Mouse (Mus musculus): ENCODE results near the gene Cacnb4. TPM values are rescaled to one million over a fixed set of nuclear protein-coding genes. Genes with fewer than 3 reads are reported as not detected.
A peak's percentile ranks its signal among the peaks of the same experiment; 100 is the strongest.

Gene Cacnb4
- total and polyA plus RNA-seq, 2 experiments from 2014 or later = 13.3 to 13.7 TPM

DNA sequence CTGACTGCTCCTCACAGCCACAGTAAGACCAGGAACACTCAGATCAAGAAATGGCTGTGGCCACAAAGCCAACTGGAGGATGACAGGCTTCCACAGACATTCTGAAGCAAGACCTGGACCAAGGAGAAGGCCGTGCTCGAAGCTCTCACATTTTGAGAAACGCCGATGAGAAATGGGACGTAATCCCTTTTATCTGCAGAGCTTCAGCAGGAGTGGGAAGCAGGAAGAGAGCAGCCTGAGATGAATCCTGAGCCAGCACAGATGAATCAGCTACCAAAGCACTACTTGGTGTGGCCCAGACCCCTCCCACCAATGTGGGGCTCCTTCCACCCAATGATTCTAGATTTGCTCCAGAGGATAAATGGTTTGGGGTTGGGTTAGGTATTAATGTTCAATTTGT lies 113.4 kb downstream of the Cacnb4 start:
- TF ChIP-seq CTCF (IDR thresholded peaks at IDR 0.05; ENCODE audit: low read depth) = no peak
- ATAC-seq (no peak), DNase-seq (no peak)
- Histone ChIP-seq H3K4me1 (ENCODE audit: insufficient read depth) (no peaks in the 10 kb centered on the region), H3K9me3 (ENCODE audit: low read length) (no peaks in the 10 kb centered on the region), H3K36me3 (ENCODE audit: insufficient read depth) (no peaks in the 10 kb centered on the region), H3K4me3 (ENCODE audit: low read depth, low read length) (no peak overlapping the region), H3K27ac (ENCODE audit: low read depth, low read length) (no peak overlapping the region), H3K4me2 (ENCODE audit: low read depth) (no peak overlapping the region), H3K9ac (no peak overlapping the region), H3K27me3 (ENCODE audit: insufficient read depth, low read length) (no peaks in the 10 kb centered on the region)
- WGBS = 94% methylated on average over 5 of the region's 5 CpGs

DNA sequence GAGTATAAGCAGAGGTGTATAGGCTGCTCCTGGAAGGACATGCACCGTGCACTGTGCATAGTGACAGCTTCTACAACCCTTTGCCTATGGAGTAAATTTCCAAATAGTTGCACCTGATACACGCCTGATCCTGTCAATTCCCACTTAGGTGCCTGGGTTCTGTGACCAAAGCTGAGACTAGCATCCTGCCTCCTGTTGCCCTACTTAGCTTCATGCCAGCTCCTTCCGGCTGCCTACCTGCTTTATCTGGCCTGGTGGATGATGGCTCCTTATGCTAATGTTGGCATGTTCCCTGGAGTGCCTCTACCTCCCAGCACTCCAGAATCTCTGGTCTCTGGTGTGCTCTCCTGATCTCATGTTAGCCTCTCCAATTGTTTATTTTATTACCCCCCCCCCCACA lies 114.3 kb downstream of the Cacnb4 start:
- Histone ChIP-seq H3K4me3 (ENCODE audit: low read depth, low read length) (no peak overlapping the region), H3K27ac (ENCODE audit: low read depth, low read length) (no peak overlapping the region), H3K27me3 (ENCODE audit: insufficient read depth, low read length) (no peaks in the 10 kb centered on the region), H3K9ac (no peak overlapping the region), H3K4me2 (ENCODE audit: low read depth) (no peak overlapping the region), H3K36me3 (ENCODE audit: insufficient read depth) (no peaks in the 10 kb centered on the region), H3K4me1 (ENCODE audit: insufficient read depth) (no peaks in the 10 kb centered on the region), H3K9me3 (ENCODE audit: low read length) (no peaks in the 10 kb centered on the region)
- ATAC-seq (no peak), DNase-seq (no peak)
- 89% methylated on average over 3 of the region's 3 CpGs for WGBS
- no peak for TF ChIP-seq CTCF (IDR thresholded peaks at IDR 0.05; ENCODE audit: low read depth)

DNA sequence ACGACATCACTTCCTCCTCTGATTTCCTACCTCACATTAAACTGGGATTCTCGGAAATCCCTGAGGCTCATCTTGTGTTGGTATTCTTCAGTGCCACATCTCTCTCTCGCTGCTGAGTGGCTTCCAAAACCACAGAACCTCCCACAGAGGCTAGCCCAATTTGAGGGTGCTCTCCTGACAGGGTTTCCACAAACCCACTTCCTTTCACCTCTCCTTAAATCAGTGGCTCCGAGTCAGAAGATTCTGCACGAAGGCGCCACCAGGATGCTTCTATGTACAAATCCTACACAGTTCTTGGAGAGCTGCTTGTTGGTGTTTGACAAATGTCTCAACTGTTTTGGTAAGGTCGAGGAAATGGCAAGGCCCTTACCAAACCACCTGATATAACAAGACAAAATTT lies 115.5 kb downstream of the Cacnb4 start:
- Histone ChIP-seq H3K27me3 (ENCODE audit: insufficient read depth, low read length) (no peaks in the 10 kb centered on the region), H3K4me1 (ENCODE audit: insufficient read depth) (peaks cover 7% of the 10 kb centered on the region; the same call in 1 of the 2 replicates), H3K4me2 (ENCODE audit: low read depth) (no peak overlapping the region), H3K4me3 (ENCODE audit: low read depth, low read length) (no peak overlapping the region), H3K36me3 (ENCODE audit: insufficient read depth) (no peaks in the 10 kb centered on the region), H3K9ac (no peak overlapping the region), H3K27ac (ENCODE audit: low read depth, low read length) (no peak overlapping the region), H3K9me3 (ENCODE audit: low read length) (no peaks in the 10 kb centered on the region)
- TF ChIP-seq CTCF (IDR thresholded peaks at IDR 0.05; ENCODE audit: low read depth) = no peak
- ATAC-seq (no peak), DNase-seq (no peak)
- 86% methylated on average over 7 of the region's 7 CpGs for whole genome bisulfite sequencing

DNA sequence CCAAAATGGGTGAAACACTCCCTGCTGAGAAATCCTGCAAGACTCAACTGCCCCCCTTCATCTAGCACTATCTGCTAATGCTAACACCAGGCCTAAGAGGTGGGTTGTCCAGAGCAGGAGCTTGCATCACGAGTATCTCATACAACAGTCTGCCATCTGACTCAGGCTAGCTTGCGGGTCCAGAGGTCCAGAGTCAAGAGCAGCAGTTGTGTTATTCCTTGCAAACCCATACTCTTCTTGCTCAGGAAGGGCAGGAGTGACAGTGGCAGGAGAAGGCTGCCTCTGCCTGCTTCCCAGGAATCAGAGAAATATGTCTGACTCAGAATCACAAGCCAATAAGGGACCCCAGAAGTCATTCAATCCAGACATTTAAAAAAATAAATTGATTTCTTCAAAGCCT lies 116.4 kb downstream of the Cacnb4 start:
- no peak for TF ChIP-seq CTCF (IDR thresholded peaks at IDR 0.05; ENCODE audit: low read depth)
- no peak for ATAC-seq
- WGBS = 73% methylated on average over 2 of the region's 2 CpGs

DNA sequence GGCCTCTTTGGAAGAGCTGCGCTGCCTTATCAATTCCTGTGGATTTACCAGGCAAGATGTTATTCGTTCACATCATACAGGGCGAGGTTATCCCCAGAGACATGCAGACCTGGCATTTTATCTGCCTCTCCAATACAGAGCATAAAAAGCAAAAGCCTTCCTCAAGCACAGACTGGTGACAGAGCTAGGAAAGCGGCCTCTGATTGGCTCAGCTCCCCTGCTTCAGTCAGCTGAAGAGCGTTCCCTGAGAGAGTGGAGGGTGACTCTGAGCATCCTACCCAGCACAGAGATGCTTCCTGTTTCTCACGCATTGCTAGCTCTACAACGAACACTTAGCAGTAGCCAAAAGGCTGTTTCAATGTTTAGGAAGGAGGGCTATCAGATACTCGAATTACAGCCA lies 118.2 kb downstream of the Cacnb4 start:
- no peak for TF ChIP-seq CTCF (IDR thresholded peaks at IDR 0.05; ENCODE audit: low read depth)
- H3K4me3 ChIP-seq (ENCODE audit: low read depth, low read length) = peak overlapping the region; percentile 50
- WGBS = 21% methylated on average over 8 of the region's 8 CpGs
- peak overlapping the region; percentile 83 for H3K27ac ChIP-seq (ENCODE audit: low read depth, low read length)
- peaks cover 12% of the 10 kb centered on the region for H3K4me1 ChIP-seq (ENCODE audit: insufficient read depth)
- ATAC-seq = peak; percentile 100
- H3K9ac ChIP-seq = peak overlapping the region; percentile 58
- peak; percentile 88 for DNase-seq
- no peaks in the 10 kb centered on the region for H3K27me3 ChIP-seq (ENCODE audit: insufficient read depth, low read length)
- no peaks in the 10 kb centered on the region for H3K9me3 ChIP-seq (ENCODE audit: low read length)
- peak overlapping the region; percentile 61 for H3K4me2 ChIP-seq (ENCODE audit: low read depth)
- H3K36me3 ChIP-seq (ENCODE audit: insufficient read depth) = no peaks in the 10 kb centered on the region

More for the DNA sequence above, 116.4 kb downstream of the Cacnb4 start:
- Histone ChIP-seq H3K4me2 (ENCODE audit: low read depth) (no peak overlapping the region), H3K36me3 (ENCODE audit: insufficient read depth) (no peaks in the 10 kb centered on the region), H3K9ac (no peak overlapping the region), H3K9me3 (ENCODE audit: low read length) (no peaks in the 10 kb centered on the region), H3K4me1 (ENCODE audit: insufficient read depth) (peaks cover 12% of the 10 kb centered on the region), H3K27ac (ENCODE audit: low read depth, low read length) (no peak overlapping the region), H3K4me3 (ENCODE audit: low read depth, low read length) (no peak overlapping the region), H3K27me3 (ENCODE audit: insufficient read depth, low read length) (no peaks in the 10 kb centered on the region)
- no peak for DNase-seq

DNA sequence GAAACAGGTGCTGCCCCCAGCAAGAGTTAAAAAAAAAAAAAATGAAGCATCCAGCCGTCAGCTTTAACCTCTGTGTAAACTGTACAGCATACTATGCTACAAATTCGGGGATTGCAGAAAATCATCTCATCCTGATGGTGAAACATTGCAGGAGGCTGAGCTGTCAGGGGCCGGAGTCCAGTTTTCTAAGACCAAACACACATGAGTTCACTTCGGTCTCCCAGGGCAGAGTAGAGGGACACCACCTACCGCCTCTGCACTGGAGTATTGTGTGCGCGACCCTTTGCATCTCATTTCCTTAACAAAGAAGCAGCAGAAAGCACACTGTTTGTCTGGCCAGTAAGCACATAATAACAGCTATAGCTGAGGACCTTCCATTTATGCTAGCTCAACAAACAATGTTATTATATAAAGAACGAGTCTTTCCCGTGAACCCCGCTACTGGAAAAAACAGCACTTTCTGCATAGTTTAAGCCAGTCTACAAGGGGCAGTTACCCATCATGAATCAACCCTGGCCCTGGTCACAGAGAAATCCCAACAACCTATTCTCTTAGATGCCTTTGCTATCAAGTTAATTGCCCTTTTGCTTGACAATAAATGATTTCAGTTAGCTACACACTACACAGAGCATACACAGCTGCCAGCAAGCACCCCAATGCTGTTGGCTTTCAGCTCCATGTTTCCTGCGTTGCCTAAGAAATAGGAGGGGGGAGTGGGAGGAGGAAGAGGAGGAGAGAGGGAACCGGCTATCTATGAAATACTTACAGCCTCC lies 118.9 kb downstream of the Cacnb4 start:
- DNase-seq (peak; percentile 71), ATAC-seq (peak; percentile 86)
- peak overlapping the region; percentile 83 for H3K27ac ChIP-seq (ENCODE audit: low read depth, low read length)

DNA sequence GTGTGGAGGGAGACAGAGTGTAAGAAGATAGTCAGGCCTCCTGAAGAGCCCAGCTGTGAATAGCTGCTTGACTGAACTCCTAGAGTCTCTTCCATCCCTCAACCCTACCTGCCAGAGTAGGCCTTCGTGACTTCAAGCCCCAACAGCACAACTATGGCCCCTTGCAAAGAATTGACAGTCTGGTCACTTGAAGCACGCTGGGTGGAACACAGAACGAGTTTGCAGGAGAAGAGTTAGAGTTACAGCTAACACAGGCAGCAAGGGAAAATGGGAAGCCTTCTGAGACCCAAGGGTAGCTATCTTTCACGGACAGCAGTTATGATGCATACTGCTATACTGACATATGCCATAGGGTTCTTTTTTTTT lies 119.7 kb downstream of the Cacnb4 start:
- Histone ChIP-seq H3K9ac (peak overlapping the region; percentile 58; the same call in 1 of the 2 replicates), H3K27me3 (ENCODE audit: insufficient read depth, low read length) (no peaks in the 10 kb centered on the region), H3K4me2 (ENCODE audit: low read depth) (peak overlapping the region; percentile 61), H3K4me3 (ENCODE audit: low read depth, low read length) (peak overlapping the region; percentile 50), H3K27ac (ENCODE audit: low read depth, low read length) (no peak overlapping the region), H3K4me1 (ENCODE audit: insufficient read depth) (peaks cover 12% of the 10 kb centered on the region), H3K9me3 (ENCODE audit: low read length) (no peaks in the 10 kb centered on the region), H3K36me3 (ENCODE audit: insufficient read depth) (no peaks in the 10 kb centered on the region)
- ATAC-seq = no peak
- no peak for DNase-seq
- 60% methylated on average over 4 of the region's 4 CpGs for WGBS
- TF ChIP-seq CTCF (IDR thresholded peaks at IDR 0.05; ENCODE audit: low read depth) = no peak

More for the DNA sequence above, 118.9 kb downstream of the Cacnb4 start:
- peaks cover 12% of the 10 kb centered on the region for H3K4me1 ChIP-seq (ENCODE audit: insufficient read depth)
- H3K27me3 ChIP-seq (ENCODE audit: insufficient read depth, low read length) = no peaks in the 10 kb centered on the region
- H3K4me2 ChIP-seq (ENCODE audit: low read depth) = peak overlapping the region; percentile 61
- H3K9ac ChIP-seq = peak overlapping the region; percentile 58
- H3K9me3 ChIP-seq (ENCODE audit: low read length) = no peaks in the 10 kb centered on the region
- H3K4me3 ChIP-seq (ENCODE audit: low read depth, low read length) = peak overlapping the region; percentile 50
- 8% methylated on average over 12 of the region's 12 CpGs for WGBS
- TF ChIP-seq CTCF (IDR thresholded peaks at IDR 0.05; ENCODE audit: low read depth) = no peak
- H3K36me3 ChIP-seq (ENCODE audit: insufficient read depth) = no peaks in the 10 kb centered on the region

Measured in forebrain, postnatal 0 days (tissue).